1 mouse cellular context compared by ENCODE assay signal in the genomic region with DNA sequence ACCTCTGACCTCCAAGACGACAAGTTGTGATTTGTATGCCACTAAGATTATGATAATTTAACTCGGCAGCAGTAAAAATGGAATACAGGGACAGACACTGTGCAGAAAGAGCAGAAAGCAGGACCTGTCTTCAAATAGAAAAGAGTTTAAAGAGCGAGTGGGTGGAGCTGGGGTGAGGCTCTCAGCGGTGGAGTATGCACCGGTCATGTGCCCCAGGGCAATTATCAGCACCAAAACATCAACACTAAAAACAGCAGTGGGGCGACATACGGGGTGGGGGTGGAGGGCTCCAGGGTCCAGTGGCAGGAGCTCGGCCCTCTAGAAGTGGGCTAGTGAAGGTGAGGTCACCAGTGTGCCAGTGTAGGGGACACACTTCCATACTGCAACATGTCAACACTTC.
TF ChIP-seq lines count a peak whose summit lies in the region.

No protein-coding gene starts in this region.

TF ChIP-seq in MEL, 35 proteins besides CTCF, POLR2A, EP300 and RAD21 (continued from another document):
- TF ChIP-seq POLR2AphosphoS5 (IDR thresholded peaks at IDR 0.05; ENCODE audit: borderline replicate concordance, low read depth, low read length): no peak
TF ChIP-seq in MEL: peak in this region for 2.
